Mouse (Mus musculus) embryo, embryonic 11 days (tissue): ENCODE data around the gene Aldoart1.

Source experiments
- DNase-seq: peaks from one replicate; pipeline ENCODE4 v3.0.0-alpha.2; 2015

Aldoart1 gene

GRCm38 (mm10) chr4:72852534-72852933 lies at the start of gene Aldoart1:
Gene Aldoart1, minus strand, starts transcription at chr4:72852634.
- no peak for DNase-seq

GRCm38 (mm10) chr4:72901566-72901965 lies 49.1 kb upstream of the Aldoart1 start:
- no peak for DNase-seq

GRCm38 (mm10) chr4:72865371-72866075 lies 13.1 kb upstream of the Aldoart1 start:
- peak; percentile 4 for DNase-seq

- DNase-seq: no peak
Measured at GRCm38 (mm10) chr4:72844276-72844675, 8.2 kb downstream of the Aldoart1 start.

- DNase-seq: no peak
Measured at GRCm38 (mm10) chr4:72843025-72843424, 9.4 kb downstream of the Aldoart1 start.

GRCm38 (mm10) chr4:72836430-72836829 lies 16.0 kb downstream of the Aldoart1 start:
- DNase-seq: no peak

GRCm38 (mm10) chr4:72835400-72835799 lies 17.0 kb downstream of the Aldoart1 start:
- no peak for DNase-seq

- DNase-seq: no peak
Measured at GRCm38 (mm10) chr4:72800816-72801215, 51.6 kb downstream of the Aldoart1 start.
